Mouse (Mus musculus) midbrain, embryonic 12.5 days (tissue): ENCODE measurements at regions not wholly inside any gene's neighbourhood (a gene's known extent, or its start where the extent isn't known, plus 50 kb on each side); places are given as distances from the start of the nearest gene placed in this dataset.

Experiments
- ATAC-seq: fragments of 200-750 bp; cut with Nextera tagmentation; 2 replicates; pipeline ENCODE4 v1.8.0; 2017; ENCODE audit warnings: low read depth, moderate TSS enrichment, moderate library complexity; ENCODE audit not compliant: low FRiP score
- H3K27ac ChIP-seq: fragments of 300-500 bp; sonication (generic); replicated peaks from 2 replicates; pipeline ENCODE4 v1.5.1; 2016; ENCODE audit warnings: mild to moderate bottlenecking
- H3K27me3 ChIP-seq: fragments of 300-500 bp; sonication (generic); 2 replicates; pipeline ENCODE4 v1.6.1; 2016; ENCODE audit warnings: mild to moderate bottlenecking
- H3K36me3 ChIP-seq: fragments of 300-500 bp; sonication (generic); 2 replicates; pipeline ENCODE4 v1.6.1; 2016
- H3K4me1 ChIP-seq: fragments of 300-500 bp; sonication (generic); 2 replicates; pipeline ENCODE4 v1.6.1; 2016
- H3K4me2 ChIP-seq: fragments of 300-500 bp; sonication (generic); replicated peaks from 2 replicates; pipeline ENCODE4 v1.6.1; 2016; ENCODE audit warnings: mild to moderate bottlenecking, moderate library complexity
- H3K4me3 ChIP-seq: fragments of 300-500 bp; sonication (generic); 2 replicates; pipeline ENCODE4 v1.5.1; 2016; ENCODE audit warnings: mild to moderate bottlenecking
- H3K9ac ChIP-seq: fragments of 300-500 bp; sonication (generic); replicated peaks from 2 replicates; pipeline ENCODE4 v1.6.1; 2016; ENCODE audit warnings: mild to moderate bottlenecking, moderate library complexity
- H3K9me3 ChIP-seq: fragments of 300-500 bp; sonication (generic); 2 replicates; pipeline ENCODE4 v1.6.1; 2016; ENCODE audit warnings: mild to moderate bottlenecking
- WGBS: fragments of 180-500 bp; shearing (Covaris S2); methylation state at CpG from one replicate; pipeline ENCODE4 v1.1.7; 2016; 5-methylcytosine and 5-hydroxymethylcytosine counted together

GRCm38 (mm10) chr10:27703260-27703659 lies 83.7 kb upstream of the Lama2 start:
- Histone ChIP-seq H3K4me2 (no peak overlapping the region), H3K9ac (no peak overlapping the region), H3K4me1 (no peaks in the 10 kb centered on the region), H3K4me3 (no peak overlapping the region), H3K9me3 (no peaks in the 10 kb centered on the region), H3K27ac (no peak overlapping the region), H3K27me3 (no peaks in the 10 kb centered on the region), H3K36me3 (no peaks in the 10 kb centered on the region)
- no peak for ATAC-seq
- WGBS: 68% methylated on average over 1 of the region's 1 CpGs

DNA sequence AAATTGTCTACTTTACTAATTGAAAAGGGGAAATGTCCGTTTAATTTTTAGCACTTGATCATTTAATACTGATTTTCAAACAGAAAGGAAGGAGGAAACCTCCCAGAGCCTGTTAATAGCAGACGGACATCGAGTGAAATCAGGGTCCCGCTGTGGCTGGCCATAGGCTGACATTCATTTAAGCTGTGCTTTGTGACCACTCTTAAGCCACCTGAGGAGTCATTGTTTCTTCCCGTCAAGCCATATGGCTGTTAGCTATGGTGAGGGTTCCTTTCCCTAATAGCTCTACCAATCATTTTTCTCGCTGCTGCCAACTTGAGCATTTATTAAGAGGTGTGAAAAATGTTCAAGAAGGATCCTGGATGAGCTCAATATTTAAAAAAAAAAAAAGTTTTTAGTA lies 78.7 kb upstream of the Lama2 start:
- Histone ChIP-seq H3K4me2 (no peak overlapping the region), H3K36me3 (no peaks in the 10 kb centered on the region), H3K9me3 (no peaks in the 10 kb centered on the region), H3K4me3 (no peak overlapping the region), H3K4me1 (no peaks in the 10 kb centered on the region), H3K27ac (no peak overlapping the region), H3K27me3 (no peaks in the 10 kb centered on the region), H3K9ac (no peak overlapping the region)
- 32% methylated on average over 6 of the region's 6 CpGs for WGBS
- peak; percentile 80 for ATAC-seq

DNA sequence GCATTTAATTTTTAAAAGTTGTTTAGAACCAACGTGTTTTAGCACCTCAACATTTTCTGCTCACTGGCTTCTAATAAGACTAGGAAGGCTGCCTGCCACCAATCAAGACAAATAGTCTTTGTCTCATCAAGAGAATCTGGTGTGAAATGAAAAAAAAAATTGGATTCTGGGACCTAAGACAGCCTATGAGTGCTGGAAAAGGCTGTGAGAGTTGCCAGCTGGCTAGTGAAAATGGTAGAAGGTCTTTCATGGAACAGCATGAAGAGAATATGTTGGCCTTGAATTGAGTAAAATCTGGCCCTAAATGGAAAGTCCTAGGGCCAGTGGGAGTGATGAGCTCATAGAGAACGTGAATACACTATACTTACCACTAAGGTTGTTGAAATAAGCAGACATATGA lies 61.8 kb upstream of the Lama2 start:
- no peaks in the 10 kb centered on the region for H3K9me3 ChIP-seq
- no peak overlapping the region for H3K4me2 ChIP-seq
- H3K4me1 ChIP-seq: no peaks in the 10 kb centered on the region
- H3K9ac ChIP-seq: no peak overlapping the region
- 83% methylated on average over 2 of the region's 2 CpGs for WGBS
- H3K4me3 ChIP-seq: no peak overlapping the region
- H3K36me3 ChIP-seq: no peaks in the 10 kb centered on the region
- H3K27ac ChIP-seq: no peak overlapping the region
- no peaks in the 10 kb centered on the region for H3K27me3 ChIP-seq
- no peak for ATAC-seq

DNA sequence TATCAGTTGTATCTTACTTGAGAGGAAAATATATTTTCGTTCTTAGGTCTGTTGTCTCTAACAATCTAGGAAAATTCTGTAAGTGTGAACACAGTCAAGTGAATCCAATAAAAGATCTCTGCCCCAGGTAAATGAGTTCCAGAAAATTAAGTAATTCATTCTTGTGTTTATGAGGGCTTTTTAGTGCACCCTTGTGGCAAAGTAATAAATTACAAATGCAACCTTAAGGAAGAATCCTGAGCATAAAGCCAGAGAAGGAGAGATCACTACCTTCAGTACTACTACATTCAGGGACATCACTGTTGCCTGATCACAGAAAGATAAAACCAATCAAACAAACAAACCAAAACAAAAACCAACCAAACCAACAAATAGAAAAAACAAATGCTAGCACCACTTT lies 56.0 kb upstream of the Lama2 start:
- no peak overlapping the region for H3K9ac ChIP-seq
- H3K27me3 ChIP-seq: no peaks in the 10 kb centered on the region
- H3K9me3 ChIP-seq: no peaks in the 10 kb centered on the region
- 86% methylated on average over 1 of the region's 1 CpGs for WGBS
- no peak for ATAC-seq
- H3K27ac ChIP-seq: no peak overlapping the region
- H3K4me2 ChIP-seq: no peak overlapping the region
- no peak overlapping the region for H3K4me3 ChIP-seq
- no peaks in the 10 kb centered on the region for H3K4me1 ChIP-seq
- no peaks in the 10 kb centered on the region for H3K36me3 ChIP-seq

- Histone ChIP-seq H3K27ac (no peak overlapping the region), H3K4me3 (no peak overlapping the region), H3K27me3 (no peaks in the 10 kb centered on the region), H3K4me1 (no peaks in the 10 kb centered on the region), H3K9ac (no peak overlapping the region), H3K36me3 (no peaks in the 10 kb centered on the region), H3K9me3 (no peaks in the 10 kb centered on the region), H3K4me2 (no peak overlapping the region)
- ATAC-seq: no peak
- 79% methylated on average over 4 of the region's 4 CpGs for WGBS
Observed at GRCm38 (mm10) chr10:27674379-27674778, 54.8 kb upstream of the Lama2 start.
